Mouse (Mus musculus) myocyte (in vitro differentiated cells): ENCODE data around the gene Cxcl14.

Experiments
- E2F4 ChIP-seq: IDR thresholded peaks from one replicate; pipeline ENCODE4 v1.6.1; 2011; ENCODE audit warnings: mild to moderate bottlenecking, control low read depth, moderate library complexity; ENCODE audit not compliant: insufficient read depth
- POLR2A ChIP-seq: IDR thresholded peaks from one replicate; pipeline ENCODE4 v1.6.1; 2011; ENCODE audit warnings: low read depth, mild to moderate bottlenecking, control low read depth, moderate library complexity; ENCODE audit not compliant: insufficient read length
- SRF ChIP-seq: IDR thresholded peaks from one replicate; pipeline ENCODE4 v1.6.1; 2011; ENCODE audit warnings: low read depth; ENCODE audit not compliant: control insufficient read depth, insufficient read length

DNA sequence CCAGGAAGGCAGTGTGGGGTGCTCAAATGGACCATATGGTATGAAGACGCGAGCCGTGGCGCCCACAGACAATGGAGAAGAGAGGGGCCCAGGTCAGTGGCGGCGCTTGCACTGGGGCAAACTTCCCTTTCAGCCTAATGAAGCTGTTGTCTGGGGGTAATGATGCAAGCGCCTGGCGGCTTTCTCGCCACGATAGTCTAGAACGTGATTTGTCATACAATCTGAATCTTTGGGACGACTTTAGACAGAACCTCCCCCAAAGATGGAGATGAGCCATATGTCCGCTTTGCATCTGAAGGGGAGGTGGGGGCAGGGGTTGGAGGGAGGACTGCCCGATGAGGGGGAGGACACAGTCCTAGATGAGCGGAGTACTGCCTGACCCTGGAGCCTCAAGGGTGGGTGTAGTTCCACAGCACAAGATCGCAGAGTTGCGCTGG, 36.0 kb downstream of the Cxcl14 start:
- TF ChIP-seq POLR2A (no peak), E2F4 (no peak), SRF (no peak)
